Mouse (Mus musculus) heart, postnatal 10 days (tissue): Measurements from ENCODE around the gene Macf1. TPM values are rescaled to one million over a fixed set of nuclear protein-coding genes. Genes with fewer than 3 reads are reported as not detected.
"Not testable (repeated sequence)": the region's sequence is repeated elsewhere in the genome, so short reads cannot be mapped to it uniquely, and the experiment has no call there.

Experiments used
- DNase-seq, 2 experiments: peaks; one replicate each; pipeline ENCODE4 v3.0.0; 2021
- intact Hi-C: fragments of 180-260 bp; cut with DNase I; formaldehyde crosslinking; loops from one replicate; pipeline ENCODE4 v1.15.1; 2025
- total RNA-seq, 2 experiments: library from RNA; stranded (reverse); gene quantifications; 2 replicates each; pipeline ENCODE4 v1.2.3; 2021

Macf1 gene
- total RNA-seq, 2 experiments from 2014 or later: 316 to 364 TPM

DNA sequence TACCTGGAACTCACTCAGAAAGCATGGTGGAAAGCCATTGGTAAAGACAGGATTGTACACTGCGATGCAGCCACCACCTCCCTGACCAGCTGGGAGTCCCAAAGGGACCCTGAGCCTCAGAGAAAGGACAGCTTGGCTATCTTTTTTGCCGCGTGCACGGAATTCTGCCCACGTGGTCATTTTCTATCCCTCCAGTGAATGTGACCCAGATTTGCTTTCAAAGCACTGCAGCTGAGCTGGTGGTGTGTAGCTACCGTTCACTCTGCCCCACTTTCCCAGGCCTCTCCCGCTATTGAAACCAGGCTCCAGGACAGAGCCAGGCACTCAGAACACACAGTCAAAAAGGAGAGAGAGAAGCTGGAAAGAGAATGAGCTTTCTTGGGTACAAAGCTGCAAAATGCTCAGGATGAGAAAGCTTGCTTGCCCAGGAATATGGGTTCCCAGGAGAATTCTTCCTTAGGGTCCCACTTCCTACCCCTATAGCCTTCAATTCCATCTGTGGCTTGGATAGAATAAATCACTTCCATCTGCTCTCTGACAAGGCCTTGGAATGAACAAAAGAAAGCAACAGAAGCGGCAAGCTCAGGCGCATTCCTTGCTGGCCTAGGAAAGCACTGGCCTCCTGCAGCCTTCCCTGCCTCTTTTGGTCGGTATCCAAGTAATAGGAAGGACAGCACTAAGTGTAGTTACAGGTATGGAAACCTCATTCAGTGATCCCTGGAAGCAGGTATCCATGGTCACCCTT lies 6.9 kb downstream of the Macf1 start:
- peak; percentile 18 to 42 for DNase-seq
- intact Hi-C loops: no loop called here

DNA sequence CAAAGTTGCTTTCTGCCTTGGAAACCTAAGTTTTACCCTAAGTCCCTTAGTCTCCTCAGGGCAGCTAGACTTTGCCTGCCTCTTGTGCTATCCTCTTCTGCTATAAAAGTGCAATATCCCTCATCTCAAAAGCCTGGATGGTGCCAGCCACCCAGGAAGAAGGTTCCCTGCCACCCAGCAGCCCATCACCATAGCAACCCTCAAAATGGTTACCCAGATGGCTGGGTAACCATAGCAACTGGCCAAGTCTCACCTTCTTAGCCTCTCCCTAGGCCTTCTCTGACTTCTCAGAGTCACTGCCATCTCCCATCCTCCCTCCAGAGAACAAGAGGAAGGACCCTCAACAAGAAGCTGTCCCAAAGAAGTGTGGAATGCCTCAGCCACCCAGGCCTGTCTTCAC lies 13.6 kb downstream of the Macf1 start:
- intact Hi-C loops: no loop called here
- DNase-seq: no peak

GRCm38 (mm10) chr4:123669696-123670095 lies 14.5 kb downstream of the Macf1 start:
- intact Hi-C loops: no loop called here
- DNase-seq: no peak

DNA sequence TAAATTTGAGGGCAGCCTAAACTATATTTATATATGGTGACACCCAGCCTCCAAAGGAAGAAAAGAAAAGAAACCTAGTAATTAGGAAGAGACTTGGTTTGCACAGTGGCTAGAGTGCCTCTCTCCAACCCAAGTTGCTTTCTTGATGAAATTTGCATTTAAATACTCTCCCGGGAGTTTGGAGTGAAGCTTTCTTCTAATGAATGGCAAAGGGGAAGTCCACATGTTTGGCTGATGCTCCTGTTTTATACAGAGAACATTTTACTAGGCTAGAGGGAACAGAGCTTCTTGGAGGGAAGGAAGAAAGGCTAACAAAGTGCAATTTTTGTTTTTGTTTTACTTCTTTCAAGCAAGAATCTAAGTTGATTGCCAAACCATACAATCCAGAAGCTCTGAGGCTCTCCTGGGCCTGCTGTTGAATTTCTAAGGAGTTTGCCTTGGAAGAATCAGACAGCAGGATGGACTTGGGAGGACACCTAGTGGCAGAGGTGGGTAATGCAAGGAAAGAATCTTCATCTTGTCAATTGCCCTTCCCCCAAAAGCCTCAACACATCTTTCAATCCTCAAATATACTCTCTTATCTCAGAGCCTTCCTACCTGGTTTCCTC lies 16.8 kb downstream of the Macf1 start:
- DNase-seq: peak; percentile 87 to 92
- intact Hi-C loops: loop anchor here (1.0 kb wide), 2 partner anchors 79 to 132 kb away; no protein-coding TSS in a partner anchor

- intact Hi-C loops: no loop called here
- DNase-seq: no peak
Observed at GRCm38 (mm10) chr4:123666517-123666916, 17.6 kb downstream of the Macf1 start.

DNA sequence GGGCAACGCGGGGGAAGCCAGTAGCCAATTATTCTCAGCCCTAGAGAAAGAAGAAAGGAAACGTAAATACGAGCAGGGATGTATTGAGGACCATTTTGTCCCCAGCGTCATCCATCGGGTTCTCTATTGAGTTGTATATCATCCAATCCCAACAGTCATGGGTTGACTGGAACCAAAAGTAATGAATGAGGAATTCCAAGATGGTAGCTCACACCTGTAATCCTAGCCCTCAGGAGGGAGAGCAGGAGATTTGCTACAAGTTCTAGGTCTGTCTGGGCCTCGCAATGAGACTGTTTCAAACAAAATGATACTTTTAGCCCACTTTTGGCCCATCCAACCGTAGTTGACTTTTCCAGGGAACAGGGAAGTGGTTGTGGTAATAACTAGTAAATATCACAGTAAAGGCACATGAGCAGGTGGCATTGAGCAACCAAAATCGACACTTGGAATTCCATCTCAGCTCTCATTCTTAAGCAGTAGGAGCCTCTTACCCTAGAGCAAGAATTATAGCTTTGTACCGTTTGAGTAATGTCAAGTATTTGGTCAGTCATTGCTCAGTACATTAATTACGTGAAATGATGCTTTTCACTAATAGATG lies 18.4 kb downstream of the Macf1 start:
- intact Hi-C loops: no loop called here
- DNase-seq: no peak

- intact Hi-C loops: no loop called here
- peak; percentile 64 to 68 for DNase-seq
Observed at GRCm38 (mm10) chr4:123664951-123665661, 19.1 kb downstream of the Macf1 start.

GRCm38 (mm10) chr4:123664021-123664950 lies 19.9 kb downstream of the Macf1 start:
- DNase-seq: peak; percentile 75 to 83
- intact Hi-C loops: no loop called here

DNA sequence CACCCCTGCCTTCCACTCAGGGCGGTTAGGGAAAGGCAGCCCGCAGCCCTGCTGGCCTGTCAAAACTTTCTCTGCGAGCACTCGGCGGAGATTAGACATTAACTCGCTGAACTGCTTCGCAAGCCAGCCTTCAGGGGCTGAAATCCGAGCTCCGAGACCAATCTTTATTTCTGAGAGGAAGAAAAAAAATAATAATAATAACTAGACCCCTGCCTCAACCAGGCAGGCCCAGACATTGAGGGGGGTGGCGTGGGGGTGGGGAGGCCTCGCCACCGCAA lies 20.5 kb downstream of the Macf1 start:
- intact Hi-C loops: loop anchor here (1.0 kb wide), 1 partner anchor 30 kb away; no protein-coding TSS in a partner anchor

DNA sequence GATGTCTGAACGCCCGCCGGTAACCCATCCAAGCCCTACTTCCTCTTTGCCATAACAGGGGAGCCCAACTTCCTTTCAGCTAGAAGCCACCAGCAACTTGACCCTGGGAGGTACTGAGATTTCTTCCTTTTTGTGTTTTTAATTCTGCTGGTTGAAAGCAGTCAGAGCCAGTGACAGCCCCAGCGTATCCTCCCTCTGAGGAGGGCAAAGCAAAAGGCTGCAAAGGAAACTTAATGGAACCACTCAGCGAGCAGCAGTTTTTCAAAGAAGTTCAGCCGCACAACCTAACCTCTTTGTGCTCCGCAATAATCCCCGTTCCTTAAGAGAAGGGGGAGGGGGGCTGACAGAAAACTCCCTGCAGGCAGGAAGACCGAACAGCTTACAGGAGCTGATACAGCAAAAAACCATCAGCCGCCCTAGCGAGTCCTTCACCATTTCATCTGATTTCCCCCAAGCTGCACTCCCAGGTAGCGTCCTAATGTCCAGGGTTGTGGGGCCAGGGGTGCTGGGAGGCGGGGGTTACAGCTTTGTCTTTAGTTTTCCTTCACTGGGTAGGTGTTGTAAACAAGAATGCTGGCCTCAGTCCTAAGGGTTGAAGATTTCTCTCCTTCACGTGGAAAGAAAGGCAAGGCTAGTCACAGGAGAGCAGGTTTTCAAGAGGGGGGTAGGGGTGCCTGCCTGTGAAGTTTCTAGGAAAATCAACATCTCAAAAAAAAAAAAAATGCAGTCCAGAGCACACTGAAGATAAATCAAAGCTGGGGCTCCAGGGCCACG lies 21.1 kb downstream of the Macf1 start:
- intact Hi-C loops: loop anchor here (1.0 kb wide), 1 partner anchor 30 kb away; no protein-coding TSS in a partner anchor
- DNase-seq: peak in 1 of 2 experiments; percentile 26

More for the DNA sequence above, 20.5 kb downstream of the Macf1 start:
- DNase-seq: peak; percentile 38 to 46

- intact Hi-C loops: no loop called here
- no peak for DNase-seq
Observed at GRCm38 (mm10) chr4:123658175-123658574, 26.0 kb downstream of the Macf1 start.

DNA sequence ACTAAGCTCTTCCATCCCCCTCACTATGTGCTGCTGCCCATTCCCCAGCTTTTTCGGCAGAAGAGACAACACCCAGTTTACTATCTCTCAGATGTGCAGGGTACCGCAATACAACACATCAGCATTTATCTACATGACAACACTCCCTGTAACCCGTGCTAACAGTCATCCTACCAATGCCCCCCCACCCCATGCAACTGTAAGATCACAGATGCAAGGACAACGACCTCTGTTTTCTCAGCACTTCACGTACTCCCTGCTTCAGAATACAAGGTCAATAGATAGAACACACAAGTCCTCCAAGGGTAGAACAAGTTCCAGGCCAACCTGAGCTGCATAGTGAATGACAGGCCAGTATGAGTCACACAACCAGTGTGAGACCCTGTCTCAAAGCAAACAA lies 28.9 kb downstream of the Macf1 start:
- no peak for DNase-seq

DNA sequence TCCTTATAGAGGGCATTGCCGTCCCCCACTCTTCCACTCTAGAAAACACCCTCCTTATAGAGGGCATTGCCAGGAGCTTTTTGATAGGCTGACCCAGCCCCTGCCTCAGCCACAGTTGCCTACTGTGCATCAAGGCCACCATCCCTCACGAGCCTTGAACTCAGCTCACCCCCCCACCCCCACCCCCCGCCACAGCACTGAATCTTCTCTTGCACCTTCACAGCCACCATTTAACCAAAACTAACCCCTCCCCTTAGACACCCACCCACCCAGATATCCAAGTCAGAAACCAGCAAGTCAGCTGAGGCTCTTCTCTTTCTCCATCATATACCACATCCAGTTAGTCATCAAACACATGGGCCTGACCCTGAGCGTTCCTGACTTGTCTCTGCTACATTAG lies 29.6 kb downstream of the Macf1 start:
- DNase-seq: no peak
- intact Hi-C loops: no loop called here

More for the DNA sequence above, 28.9 kb downstream of the Macf1 start:
- intact Hi-C loops: no loop called here

DNA sequence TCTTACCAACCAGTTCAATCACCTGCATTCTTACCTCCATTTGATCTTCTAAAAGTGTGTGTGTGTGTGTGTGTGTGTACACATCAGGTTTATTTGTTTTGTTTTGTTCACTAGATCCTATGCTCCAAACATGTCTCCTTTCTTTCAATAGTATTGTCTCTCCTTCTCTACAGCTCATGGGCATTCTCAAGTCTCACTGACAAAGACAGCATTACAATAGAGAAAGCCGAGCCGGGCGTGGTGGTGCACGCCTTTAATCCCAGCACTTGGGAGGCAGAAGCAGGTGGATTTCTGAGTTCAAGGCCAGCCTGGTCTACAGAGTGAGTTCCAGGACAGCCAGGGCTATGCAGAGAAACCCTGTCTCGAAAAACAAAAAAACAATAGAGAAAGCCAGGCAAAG lies 30.7 kb downstream of the Macf1 start:
- intact Hi-C loops, DNase-seq: not testable (repeated sequence)

DNA sequence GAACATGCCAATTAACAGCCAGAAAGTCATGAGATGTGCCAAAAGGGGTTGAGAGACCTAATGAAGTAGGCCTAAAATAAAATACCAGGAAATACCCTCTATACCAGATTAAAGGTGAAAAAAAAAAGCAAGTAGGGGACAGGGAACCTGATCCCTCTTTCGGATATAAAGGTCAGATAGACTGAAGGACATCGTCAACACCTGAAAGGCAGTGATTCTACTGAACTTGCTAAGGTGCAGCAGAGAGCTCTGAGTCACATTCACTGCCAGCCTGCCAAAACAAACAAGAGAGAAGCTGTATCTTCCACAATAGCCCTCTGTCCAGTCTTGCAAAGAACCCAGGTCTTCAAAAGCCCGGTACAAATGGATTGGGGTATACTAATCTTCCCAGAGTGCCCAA lies 32.0 kb downstream of the Macf1 start:
- intact Hi-C loops: no loop called here
- DNase-seq: no peak

GRCm38 (mm10) chr4:123649131-123649530 lies 35.0 kb downstream of the Macf1 start:
- intact Hi-C loops: no loop called here
- no peak for DNase-seq

- intact Hi-C loops: no loop called here
- DNase-seq: no peak
Observed at GRCm38 (mm10) chr4:123647668-123648067, 36.5 kb downstream of the Macf1 start.

GRCm38 (mm10) chr4:123647109-123647508 lies 37.1 kb downstream of the Macf1 start:
- DNase-seq: no peak
- intact Hi-C loops: no loop called here

DNA sequence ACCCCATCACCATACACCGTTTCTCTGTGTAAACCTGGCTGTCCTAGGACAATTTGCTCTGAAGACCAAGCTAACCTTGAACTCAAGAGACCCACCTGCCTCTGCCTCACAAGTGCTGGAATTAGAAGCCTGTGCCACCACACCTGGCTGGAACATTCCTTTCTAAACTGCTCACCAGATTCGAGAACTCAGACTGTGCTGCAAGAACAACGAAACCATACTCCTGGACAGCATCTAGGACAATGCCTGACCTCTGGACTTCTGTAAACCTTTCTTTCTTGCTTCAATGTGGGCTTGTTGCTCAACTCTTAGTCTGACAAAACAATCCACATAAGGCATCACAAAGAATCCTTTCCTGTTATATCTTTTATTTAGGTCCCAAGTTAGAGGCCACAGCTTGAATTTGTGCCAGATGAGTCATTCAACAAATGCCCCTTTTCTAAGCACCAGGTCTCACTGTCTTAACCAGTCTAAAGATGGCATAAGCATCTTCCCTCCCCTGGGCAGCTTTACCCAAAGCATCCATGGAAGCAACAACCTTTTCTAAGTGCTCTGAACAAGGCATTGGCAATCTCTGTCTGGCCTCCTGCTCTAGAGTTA lies 38.8 kb downstream of the Macf1 start:
- no peak for DNase-seq
- intact Hi-C loops: no loop called here
